Mouse (Mus musculus) cerebellum, postnatal 36 days (tissue): ENCODE data around the gene Olfr616.
"Not testable (repeated sequence)": the region's sequence is repeated elsewhere in the genome, so short reads cannot be mapped to it uniquely, and the experiment has no call there.

Experiments
- DNase-seq, 2 experiments: peaks; one replicate each; pipeline ENCODE4 v3.0.0; 2021 to 2022; ENCODE audit warnings: mixed read lengths in 2 of 2

Olfr616 gene

GRCm38 (mm10) chr7:103569043-103569442 lies at the start of gene Olfr616:
Gene Olfr616 (minus strand): TSS chr7:103569143.
- DNase-seq = no peak

DNA sequence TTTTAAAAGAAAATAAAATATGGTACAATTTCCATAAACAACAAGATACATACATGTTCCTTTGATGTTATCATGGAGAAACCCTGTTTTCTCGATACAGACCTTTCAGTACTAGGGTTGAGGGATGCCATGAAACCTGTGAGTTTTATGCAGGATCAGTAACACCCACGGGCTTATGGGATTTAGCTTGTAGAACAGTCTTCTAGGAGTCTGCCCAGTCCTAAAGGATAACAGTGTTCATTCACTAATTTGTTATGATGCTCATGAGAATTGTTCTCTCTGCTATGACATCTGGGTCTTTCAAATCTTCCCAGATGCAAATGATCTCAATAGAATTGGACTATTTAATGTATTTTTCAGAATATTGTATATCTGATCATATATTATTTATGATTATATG lies 43.5 kb upstream of the Olfr616 start, which contains the start of gene Olfr620:
Gene Olfr620 (minus strand): TSS at position 101 of the 400 bp plus-strand sequence.
- DNase-seq = no peak

GRCm38 (mm10) chr7:103607425-103607824 lies 38.5 kb upstream of the Olfr616 start:
- no peak for DNase-seq

DNA sequence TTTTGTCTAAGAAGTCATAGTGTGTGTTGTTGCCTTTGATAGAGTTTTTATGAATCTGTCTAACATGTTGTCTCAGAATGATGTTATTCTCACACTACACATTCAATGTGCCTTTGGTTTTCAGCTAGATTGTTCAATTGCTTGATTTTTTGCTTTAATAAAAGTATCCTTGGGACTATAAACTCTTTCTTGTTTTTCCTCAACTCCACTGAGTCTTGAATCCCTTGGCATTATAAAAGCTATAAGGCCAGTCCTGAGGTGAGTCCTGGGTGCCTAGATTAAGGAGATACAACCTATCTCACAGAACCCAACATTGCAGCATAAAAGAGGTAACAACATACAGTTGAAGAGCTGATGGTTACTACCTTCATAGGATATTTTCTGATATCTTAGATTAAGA lies 31.3 kb upstream of the Olfr616 start, which contains the start of gene Olfr619:
Gene Olfr619 (plus strand): TSS at position 301 of the 400 bp plus-strand sequence.
- no peak for DNase-seq

DNA sequence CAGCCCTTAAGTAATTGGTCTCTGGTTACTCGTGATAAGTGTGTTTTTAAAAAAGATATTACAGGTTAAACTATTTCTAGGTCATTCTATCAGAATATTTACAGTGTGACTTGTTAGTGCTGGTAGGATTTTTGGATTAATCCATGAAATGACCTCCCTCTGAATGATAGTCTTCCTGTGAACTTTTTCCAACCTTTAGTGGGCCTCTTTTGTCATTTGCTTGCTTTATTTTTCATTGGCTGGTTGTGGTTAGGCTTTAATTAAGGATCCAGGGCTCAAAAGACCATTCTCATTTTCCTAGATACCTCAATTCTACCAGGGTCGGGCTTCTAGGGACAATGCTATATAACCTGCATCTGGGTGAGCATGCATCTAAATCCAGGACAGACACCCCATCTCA lies 20.9 kb upstream of the Olfr616 start, which contains the start of gene Olfr618:
Gene Olfr618 (plus strand): TSS at position 301 of the 400 bp plus-strand sequence.
- DNase-seq = no peak

DNA sequence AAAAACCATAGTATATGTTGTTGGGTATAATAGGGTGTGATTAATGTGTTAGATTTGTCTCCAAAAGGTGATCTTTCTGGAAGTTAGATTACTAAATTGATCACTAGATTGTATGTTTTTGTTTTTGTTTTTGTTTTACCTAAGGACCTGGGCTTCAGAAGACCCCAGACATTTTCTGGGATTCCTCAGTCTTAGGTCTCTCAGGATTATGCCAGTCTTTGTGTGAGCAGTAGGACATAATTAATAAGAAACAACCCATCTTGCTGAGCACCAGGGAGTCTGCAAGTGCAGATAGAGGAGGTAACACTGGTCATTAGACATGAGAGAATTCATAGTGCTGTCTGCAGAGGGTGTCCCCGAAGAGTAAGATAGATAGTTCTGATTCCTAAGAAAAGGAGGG lies 3.8 kb upstream of the Olfr616 start, which contains the start of gene Olfr617:
Gene Olfr617 (plus strand): TSS at position 301 of the 400 bp plus-strand sequence.
- no peak for DNase-seq

DNA sequence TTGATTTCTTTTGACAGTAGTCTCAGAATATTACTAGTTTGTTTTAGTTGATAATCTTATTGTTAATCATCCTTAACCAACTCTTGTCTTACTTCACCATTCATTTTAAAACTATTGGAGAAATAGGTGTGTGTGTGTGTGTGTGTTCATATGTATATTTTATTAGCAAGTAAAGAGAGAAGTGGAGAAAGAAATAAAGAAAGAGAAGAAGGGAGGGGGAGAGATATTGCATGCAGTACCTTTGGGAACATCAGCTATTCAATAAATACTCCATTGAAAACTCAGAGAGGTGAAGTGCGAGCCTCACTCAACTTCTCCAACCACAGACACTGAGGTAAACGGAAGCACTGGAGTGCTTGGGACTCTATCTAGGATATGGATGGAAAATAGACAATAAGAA lies 13.2 kb downstream of the Olfr616 start, which contains the start of gene Olfr615:
Gene Olfr615 (plus strand): TSS at position 301 of the 400 bp plus-strand sequence.
- DNase-seq = no peak

GRCm38 (mm10) chr7:103547774-103548173 lies 21.2 kb downstream of the Olfr616 start, which contains the start of gene Olfr613:
Gene Olfr613 (plus strand): TSS chr7:103548074.
- DNase-seq = no peak

DNA sequence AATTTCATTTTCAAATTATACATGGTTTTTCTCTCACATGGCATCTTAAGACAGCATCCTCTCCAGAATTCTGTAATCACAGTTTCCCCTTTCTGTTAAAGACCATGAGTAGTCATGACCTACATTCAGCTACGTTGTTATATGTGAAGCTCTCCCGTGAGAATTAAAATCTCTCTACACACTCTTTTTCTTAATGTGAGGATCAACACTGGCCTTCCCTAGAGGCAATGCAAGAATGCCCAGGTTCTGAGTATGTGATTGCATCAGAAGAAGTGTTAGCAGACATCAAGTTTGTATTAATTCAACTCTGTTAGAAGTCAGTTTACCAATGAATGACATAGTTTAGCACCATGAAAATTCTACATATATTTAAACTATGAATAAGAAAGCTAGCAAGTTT lies 26.3 kb downstream of the Olfr616 start, which contains the start of gene Olfr612:
Gene Olfr612 (minus strand): TSS at position 101 of the 400 bp plus-strand sequence.
- DNase-seq = not testable (repeated sequence)

DNA sequence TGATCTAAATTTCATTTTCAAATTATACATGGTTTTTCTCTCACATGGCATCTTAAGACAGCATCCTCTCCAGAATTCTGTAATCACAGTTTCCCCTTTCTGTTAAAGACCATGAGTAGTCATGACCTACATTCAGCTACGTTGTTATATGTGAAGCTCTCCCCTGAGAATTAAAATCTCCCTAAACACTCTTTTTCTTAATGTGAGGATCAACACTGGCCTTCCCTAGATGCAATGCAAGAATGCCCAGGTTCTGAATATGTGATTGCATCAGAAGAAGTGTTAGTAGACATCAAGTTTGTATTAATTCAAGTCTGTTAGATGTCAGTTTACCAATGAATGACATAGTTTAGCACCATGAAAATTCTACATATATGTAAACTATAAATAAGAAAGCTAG lies 48.2 kb downstream of the Olfr616 start, which contains the start of gene Olfr611:
Gene Olfr611 (minus strand): TSS at position 101 of the 400 bp plus-strand sequence.
- not testable (repeated sequence) for DNase-seq
